Mouse (Mus musculus): Measurements from ENCODE around the gene Carnmt1.

GRCm38 (mm10) chr19:18710903-18711302 lies 40.3 kb downstream of the Carnmt1 start:
- TF ChIP-seq POLR2A (IDR thresholded peaks at IDR 0.05; ENCODE audit: extremely low read depth, insufficient read depth, low read length) (no peak), CTCF (IDR thresholded peaks at IDR 0.05; ENCODE audit: extremely low read depth, insufficient read depth, low read length) (no peak)

Measured in cortical plate, adult 2 months (tissue).